Mouse (Mus musculus): ENCODE measurements at regions not wholly inside any gene's neighbourhood (a gene's known extent, or its start where the extent isn't known, plus 50 kb on each side); places are given as distances from the start of the nearest gene placed in this dataset.

- DNase-seq (ENCODE audit: low read depth, low spot score): no peak
These were observed 258.6 kb upstream of the Prok2 start for GRCm38 (mm10) chr6:99984856-99985224.

- no peak for DNase-seq (ENCODE audit: low read depth, low spot score)
These were observed 258.1 kb upstream of the Prok2 start for GRCm38 (mm10) chr6:99984057-99984855.

DNA sequence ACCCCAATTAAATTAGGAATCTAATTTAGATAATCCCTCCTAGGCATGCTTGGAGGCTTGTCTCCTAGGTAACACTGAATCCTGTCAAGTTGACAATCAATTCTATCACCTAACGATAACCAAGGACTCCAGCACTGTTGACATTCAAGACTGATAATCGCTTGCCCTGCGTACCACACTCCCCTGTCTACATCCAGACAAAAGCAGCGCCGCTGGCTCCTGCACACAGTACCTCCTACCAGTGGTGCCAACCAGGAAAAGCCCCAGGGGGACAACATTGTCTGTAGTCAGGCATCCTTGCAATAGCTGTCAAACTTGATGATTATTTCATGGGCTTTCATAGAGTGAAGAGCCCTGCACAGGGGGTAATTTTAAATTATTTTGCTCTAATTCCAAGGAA lies 253.4 kb upstream of the Prok2 start:
- no peak for DNase-seq (ENCODE audit: low read depth, low spot score)

DNA sequence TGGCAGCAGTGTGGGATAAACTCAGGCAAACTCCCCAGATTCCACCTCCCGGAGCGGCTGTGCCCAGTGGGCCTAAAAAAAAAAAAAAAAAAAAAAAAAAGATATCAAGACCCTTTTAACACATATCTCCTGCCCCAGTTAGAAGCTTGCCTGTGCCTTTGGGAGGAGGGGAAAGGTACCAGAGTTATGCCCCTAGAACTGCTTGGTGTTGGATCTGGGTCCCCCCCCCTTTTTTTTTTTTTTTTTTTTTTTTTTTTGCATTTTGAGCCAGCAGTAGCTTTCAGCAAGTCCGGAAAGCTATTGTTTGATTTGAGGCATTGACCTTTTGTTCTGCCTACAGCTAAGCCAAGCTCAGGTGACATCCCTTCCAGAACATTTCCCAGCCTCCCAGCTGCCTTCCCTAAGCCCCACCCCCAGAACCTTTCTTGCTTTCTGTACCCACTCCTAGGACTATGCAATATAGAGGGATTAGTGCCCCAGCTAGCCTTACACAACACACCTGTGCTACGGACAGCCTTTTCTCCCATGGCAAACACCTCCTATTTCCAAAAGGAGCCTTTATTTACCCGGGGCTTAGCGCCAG lies 252.1 kb upstream of the Prok2 start:
- DNase-seq (ENCODE audit: low read depth, low spot score): peak; percentile 82

DNA sequence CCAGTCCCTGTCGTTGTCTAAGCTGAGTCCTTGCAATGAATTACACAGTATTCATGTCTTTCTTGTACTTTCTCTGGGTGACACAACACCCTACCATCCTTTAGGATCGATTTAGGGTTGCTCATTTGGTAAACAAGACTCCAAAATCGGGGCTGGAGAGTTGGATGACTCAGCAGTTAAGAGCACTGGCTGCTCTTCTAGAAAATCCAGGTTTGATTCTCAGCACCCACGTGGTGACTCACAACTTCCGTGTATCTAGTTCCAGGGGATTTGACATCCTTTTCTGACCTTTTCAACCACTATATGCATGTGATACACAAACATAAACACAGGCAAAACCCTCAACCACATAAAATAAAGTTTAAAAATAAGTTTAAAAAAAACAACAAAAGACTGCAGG lies 250.0 kb upstream of the Prok2 start:
- no peak for DNase-seq (ENCODE audit: low read depth, low spot score)

DNA sequence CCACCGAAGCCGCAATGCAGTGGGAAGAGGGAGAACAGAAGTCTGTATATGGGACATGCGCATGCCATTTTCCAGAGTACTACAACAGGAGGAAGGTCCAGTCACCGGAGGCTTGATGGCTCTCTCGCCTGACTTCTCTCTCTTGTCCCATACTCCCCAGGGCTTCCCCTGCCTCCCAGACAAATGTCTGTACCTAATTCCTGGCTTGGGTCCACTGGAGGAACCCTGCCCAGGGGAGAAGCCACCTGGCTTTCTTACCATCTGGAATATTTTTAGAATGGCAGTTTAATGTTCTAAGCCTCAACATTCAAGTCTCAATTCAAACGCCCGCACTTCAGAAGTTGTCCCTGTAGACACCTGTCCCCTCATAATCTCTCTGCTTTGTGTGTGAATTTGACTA lies 249.3 kb upstream of the Prok2 start:
- no peak for DNase-seq (ENCODE audit: low read depth, low spot score)

GRCm38 (mm10) chr6:99974464-99974863 lies 248.3 kb upstream of the Prok2 start:
- DNase-seq (ENCODE audit: low read depth, low spot score): no peak

DNA sequence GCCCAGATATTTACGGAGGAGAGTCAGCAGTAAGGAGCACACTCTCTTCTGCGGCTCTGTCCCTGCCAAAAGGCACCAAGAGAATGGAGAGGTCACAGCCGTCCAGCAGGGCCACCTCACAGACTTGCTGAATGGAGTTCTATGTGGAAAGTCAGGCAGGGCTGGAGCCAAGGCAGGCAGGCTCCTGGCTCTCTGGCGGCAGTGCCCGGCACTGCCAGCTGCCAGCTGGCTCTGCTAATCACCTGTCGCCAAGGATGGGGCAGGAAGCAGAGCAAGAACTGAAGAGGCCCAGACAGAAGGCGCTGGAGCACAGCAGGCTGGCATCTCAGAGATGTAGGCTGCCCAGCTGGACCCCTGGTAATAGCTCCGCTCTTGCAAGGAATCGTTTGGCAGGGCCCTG lies 245.2 kb upstream of the Prok2 start:
- DNase-seq (ENCODE audit: low read depth, low spot score): no peak

GRCm38 (mm10) chr6:99968889-99969288 lies 242.7 kb upstream of the Prok2 start:
- DNase-seq (ENCODE audit: low read depth, low spot score): no peak

- DNase-seq (ENCODE audit: low read depth, low spot score): no peak
These were observed 241.3 kb upstream of the Prok2 start for GRCm38 (mm10) chr6:99967465-99967864.

DNA sequence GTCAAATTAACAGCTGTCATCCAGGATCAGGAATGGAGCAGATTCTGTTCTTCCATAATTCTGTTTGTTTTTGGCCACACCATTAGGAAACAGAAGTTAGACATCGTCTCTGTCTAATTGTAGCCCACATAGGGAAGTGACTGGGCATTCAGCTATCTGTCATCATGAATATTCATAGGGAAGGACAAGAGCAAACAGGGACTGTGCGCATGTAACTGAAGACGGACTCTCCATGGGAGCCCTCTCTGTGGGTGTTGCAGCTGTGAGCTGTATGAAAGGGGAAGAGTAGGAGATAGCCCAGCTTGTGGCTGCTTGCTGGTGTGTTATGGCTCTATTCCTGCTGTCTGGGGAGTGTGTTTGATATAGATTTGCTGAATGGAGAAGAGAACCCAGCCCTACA lies 238.3 kb upstream of the Prok2 start:
- DNase-seq (ENCODE audit: low read depth, low spot score): no peak

DNA sequence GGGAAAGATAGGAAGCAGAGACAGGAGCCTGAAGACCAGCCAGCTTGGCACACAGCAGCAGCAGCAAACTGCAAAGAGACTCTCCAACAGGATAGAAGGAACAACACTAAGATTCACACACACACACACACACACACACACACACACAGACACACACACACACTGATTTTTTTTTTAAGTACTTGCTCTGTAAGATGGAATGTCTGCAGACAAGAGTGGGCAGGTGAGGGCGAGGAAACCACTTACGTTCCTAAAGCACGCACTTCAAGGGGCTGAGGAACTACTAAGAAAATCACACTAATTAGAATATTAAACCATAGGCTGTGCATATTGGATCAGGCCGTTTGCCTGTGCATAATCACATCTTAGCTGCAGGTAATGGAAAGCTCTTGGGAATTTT lies 237.8 kb upstream of the Prok2 start:
- no peak for DNase-seq (ENCODE audit: low read depth, low spot score)

DNA sequence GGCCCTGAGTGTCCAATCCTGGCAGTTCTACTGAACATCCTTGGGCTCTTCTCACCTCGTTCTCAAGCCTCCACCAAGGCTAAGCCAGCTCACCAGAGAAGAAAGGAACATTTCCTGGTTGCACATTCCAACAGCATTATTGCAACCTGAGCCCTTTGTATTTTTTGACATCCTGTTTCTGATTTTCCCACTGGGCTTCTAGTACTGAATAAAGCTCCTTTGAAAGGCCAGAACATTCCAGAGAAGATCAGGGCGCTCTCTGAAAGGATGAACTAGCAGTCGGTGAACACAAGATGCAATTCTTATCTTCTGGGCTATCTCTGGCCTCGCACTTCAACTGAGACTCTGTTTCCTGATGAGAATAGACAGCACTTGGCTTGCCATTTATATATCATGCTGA lies 233.2 kb upstream of the Prok2 start:
- DNase-seq (ENCODE audit: low read depth, low spot score): peak; percentile 63

GRCm38 (mm10) chr6:99954832-99955830 lies 228.9 kb upstream of the Prok2 start:
- peak; percentile 88 for DNase-seq (ENCODE audit: low read depth, low spot score)

- no peak for DNase-seq (ENCODE audit: low read depth, low spot score)
These were observed 228.0 kb upstream of the Prok2 start for GRCm38 (mm10) chr6:99953980-99954776.

DNA sequence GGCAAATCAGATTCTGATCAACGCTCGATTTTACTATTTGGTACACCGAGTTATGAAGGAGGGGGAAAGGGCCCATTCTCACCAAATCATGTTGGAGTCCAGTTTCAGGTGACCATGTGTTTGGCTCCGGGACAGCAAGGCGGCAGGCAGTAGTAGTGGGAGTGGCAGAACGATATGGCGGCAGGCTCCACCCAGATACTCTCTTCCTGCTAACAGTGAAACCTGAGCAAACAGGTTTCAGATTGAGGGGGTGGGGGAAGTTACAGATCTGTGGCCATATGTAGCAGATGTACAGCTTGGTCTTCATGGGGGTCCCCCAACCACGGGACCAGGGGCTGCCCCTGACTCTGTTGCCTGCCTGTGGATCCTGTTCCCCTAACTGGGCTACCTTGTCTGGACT lies 224.6 kb upstream of the Prok2 start:
- DNase-seq (ENCODE audit: low read depth, low spot score): peak; percentile 69

GRCm38 (mm10) chr6:99946917-99947316 lies 220.7 kb upstream of the Prok2 start:
- peak; percentile 76 for DNase-seq (ENCODE audit: low read depth, low spot score)

DNA sequence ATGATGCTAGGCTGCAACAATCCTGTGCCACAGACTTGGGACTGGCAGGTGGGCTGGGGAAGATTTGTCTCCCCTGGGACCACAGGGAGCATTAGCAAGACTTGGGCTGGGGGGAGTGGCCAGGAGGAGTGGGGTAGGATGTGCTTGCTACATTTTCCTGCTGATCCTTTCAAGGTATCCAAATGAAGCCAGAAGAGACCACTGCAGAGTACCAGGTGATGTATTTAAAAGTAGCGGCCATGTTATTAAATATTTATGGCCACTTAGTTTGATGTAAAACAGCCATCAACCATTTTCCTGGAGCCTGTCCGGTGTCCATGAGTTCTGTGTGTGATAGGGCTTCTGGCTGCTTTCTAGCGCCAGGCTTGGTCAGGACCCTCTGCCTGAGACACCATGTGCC lies 220.3 kb upstream of the Prok2 start:
- peak; percentile 56 for DNase-seq (ENCODE audit: low read depth, low spot score)

DNA sequence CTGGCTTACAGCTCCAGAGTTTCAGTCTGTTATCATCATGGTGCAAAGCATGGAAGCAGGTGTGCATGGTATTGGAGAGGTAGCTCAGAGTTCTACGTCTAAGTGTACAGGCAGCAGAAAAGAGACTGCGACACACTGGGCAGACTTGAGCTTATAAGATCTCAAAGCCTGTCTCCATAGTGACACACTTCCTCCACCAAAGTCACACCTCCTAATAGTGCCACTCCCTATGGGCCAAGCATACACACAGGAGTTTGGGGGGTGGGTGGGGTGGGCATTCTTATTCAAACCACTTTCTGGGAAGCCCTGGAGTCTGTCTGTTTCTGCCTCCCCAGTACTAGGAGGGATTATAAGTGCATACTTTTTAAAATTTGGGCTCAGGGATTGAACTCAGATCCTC lies 219.5 kb upstream of the Prok2 start:
- DNase-seq (ENCODE audit: low read depth, low spot score): peak; percentile 79

DNA sequence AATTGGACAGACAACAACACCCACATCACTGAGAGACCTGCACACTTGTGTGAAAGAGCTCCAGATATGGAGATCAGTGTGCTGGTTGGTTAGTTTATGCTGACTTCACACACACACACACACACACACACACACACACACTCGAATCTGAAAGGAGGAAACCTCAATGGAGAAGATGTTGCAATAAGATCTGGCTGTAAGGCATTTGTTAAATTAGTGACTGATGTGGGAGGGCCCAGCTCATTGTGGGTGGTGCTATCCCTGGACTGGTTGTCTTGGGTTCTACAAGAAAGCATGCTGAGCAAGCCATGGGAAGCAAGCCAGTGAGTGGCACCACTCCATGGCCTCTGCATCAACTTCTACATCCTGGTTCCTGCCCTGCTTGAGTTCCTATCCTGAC lies 216.8 kb upstream of the Prok2 start:
- no peak for DNase-seq (ENCODE audit: low read depth, low spot score)

DNA sequence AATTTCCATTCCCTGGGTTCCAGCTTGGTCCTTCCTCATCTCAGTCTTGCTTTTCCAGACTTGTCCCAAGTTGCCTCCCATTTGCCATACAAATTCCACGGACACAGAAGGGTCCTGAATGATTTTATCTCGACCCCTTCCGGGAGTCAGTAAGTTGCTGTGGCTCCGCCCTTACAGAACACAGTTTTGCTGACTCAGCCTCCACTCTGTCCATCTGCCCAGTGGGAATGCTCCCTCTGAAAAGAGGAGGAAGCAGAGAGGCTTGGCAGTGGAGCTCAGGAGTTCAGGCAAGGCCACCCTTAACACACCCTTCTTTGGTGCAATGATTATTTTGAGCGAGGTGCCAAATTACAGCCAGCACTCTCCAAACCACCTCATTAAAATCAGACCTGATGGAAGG lies 213.9 kb upstream of the Prok2 start:
- DNase-seq (ENCODE audit: low read depth, low spot score): no peak

- DNase-seq (ENCODE audit: low read depth, low spot score): no peak
These were observed 213.2 kb upstream of the Prok2 start for GRCm38 (mm10) chr6:99939382-99939781.

Data from R1 (cell line).